Mouse (Mus musculus): ENCODE results near the gene Olfr1410.

The Olfr1410 gene

DNA sequence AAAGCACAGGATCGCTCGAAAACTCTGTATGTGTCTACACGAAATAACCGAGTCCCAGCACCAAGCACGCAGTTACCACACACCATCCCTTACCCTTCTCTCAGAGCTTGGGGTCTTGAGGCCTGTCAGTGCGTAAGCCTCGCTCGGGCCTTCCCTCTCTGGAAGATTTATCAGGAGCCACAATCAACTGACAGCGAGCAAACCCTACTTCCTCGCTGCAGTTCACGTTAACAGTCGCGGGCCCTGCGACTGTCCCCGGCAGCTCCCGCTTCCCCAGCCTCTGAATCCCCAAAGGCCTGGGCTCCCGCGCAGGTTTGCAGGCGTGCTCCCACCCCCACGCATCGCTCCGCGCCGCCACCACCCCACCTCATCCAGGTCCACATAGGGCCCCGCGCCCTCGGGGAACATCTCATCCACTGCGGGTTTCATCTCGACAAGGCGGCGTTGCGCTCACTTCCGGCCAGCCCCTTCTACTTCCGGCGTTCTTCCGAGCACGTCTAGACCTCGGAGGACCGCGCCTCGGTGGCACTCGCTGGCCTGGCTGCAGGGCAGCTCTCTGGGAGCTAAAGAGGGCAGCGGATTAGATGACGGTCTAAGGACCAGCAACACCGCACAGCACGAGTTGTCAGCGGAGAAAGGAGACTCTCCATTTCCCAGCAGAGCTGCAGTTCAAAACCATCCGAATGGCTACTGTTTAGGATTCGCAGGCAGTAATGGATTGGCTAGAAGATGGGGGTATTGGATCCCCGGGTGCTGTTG, 36.1 kb downstream of the Olfr1410 start, which contains the start of gene Cops9:
Gene Cops9, minus strand, starts transcription at position 472 of the 759 bp plus-strand sequence.
- peak; percentile 81 for DNase-seq (ENCODE audit: low spot score)

DNA sequence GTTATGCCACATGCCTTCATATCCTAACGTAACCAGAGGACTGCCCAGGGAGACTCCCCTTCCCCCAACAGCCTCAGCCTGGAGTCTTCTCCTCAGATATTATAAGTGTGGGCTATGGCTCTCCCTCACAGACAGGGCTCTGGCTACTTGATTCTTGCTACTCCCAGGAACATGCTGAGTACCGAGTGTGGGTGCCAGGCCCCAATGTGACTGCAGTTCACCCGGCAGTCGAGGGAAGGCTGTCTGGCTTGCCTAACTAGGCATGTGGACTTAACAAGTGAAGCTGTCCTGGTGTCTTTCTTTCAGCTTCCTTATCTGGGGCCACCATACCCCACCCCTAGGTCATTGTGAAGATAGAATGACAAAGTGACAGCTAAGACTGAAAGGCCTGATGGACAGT, 38.1 kb downstream of the Olfr1410 start:
- DNase-seq (ENCODE audit: low spot score) = no peak

DNA sequence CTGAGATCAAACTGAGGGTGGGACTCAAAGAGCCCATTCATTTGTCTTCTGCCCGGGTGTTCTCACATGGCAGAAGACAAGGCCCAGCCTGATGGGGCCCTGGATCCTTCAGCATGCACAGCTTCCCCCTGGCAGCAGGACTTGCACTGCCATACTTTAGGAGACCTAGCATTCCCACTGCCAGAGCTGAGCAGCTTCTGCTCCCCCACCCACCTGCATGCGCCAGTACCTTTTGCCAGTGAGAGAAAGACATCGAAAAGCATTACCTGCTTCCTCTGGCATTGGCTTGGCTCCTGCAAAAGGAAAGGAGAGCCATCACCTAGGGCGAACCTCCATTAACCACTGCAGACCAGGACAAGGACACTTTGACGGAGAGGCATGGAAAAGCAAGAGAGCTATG, 39.3 kb downstream of the Olfr1410 start:
- DNase-seq (ENCODE audit: low spot score) = no peak

DNA sequence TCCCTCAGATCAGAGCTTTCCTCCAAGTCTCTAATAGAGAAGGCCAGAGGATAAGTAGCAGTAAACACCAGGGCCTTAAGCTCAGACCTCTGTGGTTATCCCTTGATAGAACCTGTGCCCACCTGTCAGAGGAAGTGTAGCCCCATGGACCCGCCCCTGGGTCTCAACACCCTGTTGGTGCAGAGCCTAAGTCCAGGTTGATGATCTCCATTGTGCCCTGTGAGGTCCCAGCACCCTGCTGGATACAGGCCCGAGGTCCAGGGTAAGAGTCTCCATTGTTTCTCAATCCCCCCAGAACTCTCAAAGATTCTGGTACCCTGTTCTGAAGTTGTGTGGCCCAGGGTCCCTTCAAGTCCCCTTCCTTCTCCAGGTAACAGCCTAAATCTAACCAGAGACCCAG, 40.5 kb downstream of the Olfr1410 start:
- no peak for DNase-seq (ENCODE audit: low spot score)

DNA sequence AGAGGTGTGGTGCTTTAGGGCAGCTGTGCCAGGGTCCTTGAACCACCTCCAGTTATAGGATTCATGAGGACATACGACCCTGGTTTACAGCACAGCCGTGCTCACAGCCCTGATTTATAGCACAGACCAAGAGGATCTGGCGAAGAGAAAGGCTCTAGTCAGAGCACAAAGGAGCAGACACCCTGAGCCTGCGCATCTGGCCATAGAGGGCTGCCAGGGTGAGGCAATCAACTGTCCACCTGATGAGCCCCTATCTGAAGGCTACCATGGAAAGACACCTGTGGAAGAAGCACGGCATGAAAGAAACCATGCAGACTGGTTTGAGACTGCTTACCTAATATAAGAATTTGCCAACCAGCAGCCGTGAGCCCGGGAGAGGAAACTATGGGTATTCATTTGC, 41.0 kb downstream of the Olfr1410 start:
- DNase-seq (ENCODE audit: low spot score) = no peak

DNA sequence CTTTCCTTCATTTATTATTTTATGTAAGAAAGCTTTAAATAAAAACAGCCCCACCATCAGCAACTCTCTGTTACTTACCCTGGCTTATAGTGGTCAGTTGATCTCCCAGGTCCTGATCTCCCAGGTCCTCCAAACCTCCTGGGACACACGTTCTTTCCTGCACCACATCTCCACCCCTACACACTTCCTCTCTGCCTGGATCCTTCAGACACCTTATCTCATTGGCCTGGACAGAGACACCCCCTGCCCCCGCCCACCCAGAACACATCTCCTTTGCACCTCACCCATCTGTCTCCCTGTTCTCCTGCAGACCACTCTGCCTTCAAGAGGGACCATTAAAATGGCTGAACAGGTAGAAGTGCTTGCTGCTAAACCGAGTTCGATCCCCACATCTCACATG, 41.4 kb downstream of the Olfr1410 start:
- no peak for DNase-seq (ENCODE audit: low spot score)

DNA sequence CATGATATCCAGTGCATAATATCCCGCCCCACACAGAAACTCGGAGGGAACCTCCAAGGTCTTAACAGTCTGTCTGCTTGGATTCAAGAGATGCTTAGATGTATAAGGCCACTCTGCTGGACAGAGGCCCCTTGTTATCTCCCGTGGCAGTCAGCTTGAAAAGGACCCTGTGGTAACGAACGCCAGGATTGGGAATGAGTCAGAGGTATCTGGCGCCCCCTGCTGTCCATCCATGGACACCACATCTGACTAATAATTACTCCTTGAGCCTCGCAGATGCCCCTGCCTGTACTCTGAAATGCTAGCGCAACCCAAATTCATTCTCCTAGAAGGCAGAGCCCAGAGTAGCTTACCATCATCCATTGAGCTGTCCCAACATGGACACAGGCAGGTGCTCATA, 42.2 kb downstream of the Olfr1410 start:
- no peak for DNase-seq (ENCODE audit: low spot score)

- DNase-seq (ENCODE audit: low spot score) = no peak
These were observed 42.6 kb downstream of the Olfr1410 start for GRCm38 (mm10) chr1:92648197-92648596.

- peak; percentile 63 for DNase-seq (ENCODE audit: low spot score)
These were observed 43.1 kb downstream of the Olfr1410 start, which contains the start of gene Otos for GRCm38 (mm10) chr1:92648673-92649072. Gene Otos (minus strand): TSS chr1:92648841.

DNA sequence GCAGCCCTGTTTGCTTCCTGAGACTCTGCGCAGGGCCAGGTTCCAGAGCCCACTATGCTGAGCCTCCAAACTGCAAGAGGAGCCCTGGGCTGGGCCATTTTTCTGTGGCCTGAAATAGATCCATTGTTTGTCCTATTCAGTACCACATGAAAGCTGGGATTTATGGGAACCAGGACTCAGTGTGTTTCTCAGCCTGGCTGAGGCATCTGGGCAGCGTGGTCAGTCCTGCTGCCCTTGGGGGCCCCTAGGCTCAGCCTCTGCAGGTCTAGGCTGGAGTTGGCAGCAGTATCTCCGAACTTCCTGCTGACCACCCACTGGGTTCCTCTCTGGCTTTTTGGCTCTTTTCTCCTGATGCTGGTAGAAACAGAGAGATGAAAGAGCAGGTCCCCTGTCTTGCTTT, 45.9 kb downstream of the Olfr1410 start:
- no peak for DNase-seq (ENCODE audit: low spot score)

DNA sequence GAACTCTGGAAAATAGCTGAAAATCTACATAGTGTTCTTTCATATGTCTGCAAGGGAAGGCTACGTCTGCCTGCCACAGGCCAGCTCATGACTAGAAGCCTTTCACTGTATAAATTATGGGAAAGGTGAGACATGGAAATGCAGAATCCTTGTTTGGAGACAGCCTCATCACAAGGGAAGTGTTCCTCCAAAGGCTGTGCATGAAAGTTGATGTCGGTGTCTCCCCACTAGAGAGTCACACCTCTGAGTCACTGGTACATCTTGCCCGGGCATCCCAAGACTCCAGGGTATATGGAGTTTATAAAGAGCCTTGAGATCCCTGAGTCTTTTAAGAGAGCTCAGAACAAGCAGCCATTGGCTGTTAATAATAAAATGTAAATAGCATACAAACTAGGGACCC, 47.6 kb downstream of the Olfr1410 start:
- DNase-seq (ENCODE audit: low spot score) = no peak

GRCm38 (mm10) chr1:92654676-92655075, 49.1 kb downstream of the Olfr1410 start:
- no peak for DNase-seq (ENCODE audit: low spot score)

- no peak for DNase-seq (ENCODE audit: low spot score)
These were observed 51.6 kb downstream of the Olfr1410 start for GRCm38 (mm10) chr1:92657025-92657820.

DNA sequence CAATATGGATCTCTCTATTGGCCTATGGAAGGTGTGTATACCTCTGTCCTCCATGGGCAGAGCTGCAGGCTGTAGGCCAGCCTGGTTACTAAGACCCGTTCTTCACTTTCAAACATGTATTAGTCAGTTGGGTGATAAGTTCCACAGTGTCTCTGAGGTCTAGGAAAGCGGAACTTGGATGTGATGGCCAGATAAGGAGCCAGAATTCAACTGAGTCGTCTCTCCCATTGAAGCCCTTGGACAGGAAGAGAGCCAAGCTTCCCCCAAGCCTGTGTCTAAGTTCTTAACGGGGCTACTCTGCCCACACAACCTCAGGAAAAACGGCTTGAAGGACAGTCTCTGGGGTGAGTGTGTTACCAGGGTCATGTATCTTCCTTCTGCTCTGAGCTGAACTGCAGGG, 53.8 kb downstream of the Olfr1410 start:
- no peak for DNase-seq (ENCODE audit: low spot score)

Data from left cerebral cortex, adult 11 months (tissue).